Mouse (Mus musculus) heart, embryonic 13.5 days (tissue): ENCODE results near the gene Pemt. TPM values are rescaled to one million over a fixed set of nuclear protein-coding genes. Genes with fewer than 3 reads are reported as not detected.

Experiments
- polyA plus RNA-seq: library from polyadenylated mRNA; unstranded; fragments of >200 nt; fragmentation: Nextera tagmentation; extraction: Ambion mirVana; gene quantifications from 2 replicates; pipeline ENCODE4 v1.2.1, GENCODE M21; 2015

Pemt gene
- polyA plus RNA-seq, 1 experiment from 2014 or later = 12.8 TPM

Other genes starting within 250 kb of the Pemt start
- gene Flcn, start 236.5 kb downstream of the Pemt start, polyA plus RNA-seq = 26.9 and 28.6 TPM in 2 replicates
- gene Nt5m, start 207.0 kb downstream of the Pemt start, polyA plus RNA-seq = 36.3 and 36.5 TPM in 2 replicates
- gene Cops3, start 206.7 kb downstream of the Pemt start, polyA plus RNA-seq = 152 and 169 TPM in 2 replicates
- 42.6 and 48.2 TPM in 2 replicates for gene Med9, start 98.3 kb downstream of the Pemt start, polyA plus RNA-seq
- 8.0 and 8.3 TPM in 2 replicates for gene Rasd1, start 81.5 kb downstream of the Pemt start, polyA plus RNA-seq
- gene Rai1, start 58.5 kb upstream of the Pemt start, polyA plus RNA-seq = 16.1 and 18.2 TPM in 2 replicates
- 34.4 and 41.8 TPM in 2 replicates for gene Srebf1, start 176.1 kb upstream of the Pemt start, polyA plus RNA-seq